Mouse (Mus musculus) cerebellum, adult 11 months (tissue): Measurements from ENCODE around the gene Nck1.

Source experiments
- DNase-seq: peaks from one replicate; pipeline ENCODE4 v3.0.0; 2022

Gene Nck1

GRCm38 (mm10) chr9:100534686-100535085 is 11.2 kb downstream of the Nck1 start:
- DNase-seq = no peak

GRCm38 (mm10) chr9:100532847-100533505 is 13.0 kb downstream of the Nck1 start:
- DNase-seq = no peak

GRCm38 (mm10) chr9:100531296-100531695 is 14.6 kb downstream of the Nck1 start:
- DNase-seq = no peak

GRCm38 (mm10) chr9:100525225-100525624 is 20.7 kb downstream of the Nck1 start:
- DNase-seq = no peak

- DNase-seq = no peak
Measured at GRCm38 (mm10) chr9:100522029-100522428, 23.9 kb downstream of the Nck1 start.

- peak; percentile 50 for DNase-seq
Measured at GRCm38 (mm10) chr9:100520586-100520985, 25.3 kb downstream of the Nck1 start.

GRCm38 (mm10) chr9:100520012-100520411 is 25.9 kb downstream of the Nck1 start:
- no peak for DNase-seq

- DNase-seq = no peak
Measured at GRCm38 (mm10) chr9:100507581-100507980, 38.4 kb downstream of the Nck1 start.

- no peak for DNase-seq
Measured at GRCm38 (mm10) chr9:100506652-100507051, 39.3 kb downstream of the Nck1 start.

- DNase-seq = peak; percentile 22
Measured at GRCm38 (mm10) chr9:100505498-100505897, 40.4 kb downstream of the Nck1 start.

- no peak for DNase-seq
Measured at GRCm38 (mm10) chr9:100493611-100494261, 52.2 kb downstream of the Nck1 start.

GRCm38 (mm10) chr9:100491424-100491823 is 54.5 kb downstream of the Nck1 start:
- DNase-seq = no peak

- DNase-seq = no peak
Measured at GRCm38 (mm10) chr9:100488969-100489368, 57.0 kb downstream of the Nck1 start.

GRCm38 (mm10) chr9:100488056-100488713 is 57.7 kb downstream of the Nck1 start:
- no peak for DNase-seq

- no peak for DNase-seq
Measured at GRCm38 (mm10) chr9:100486431-100486830, 59.5 kb downstream of the Nck1 start, which contains the start of gene Il20rb. TSS of gene Il20rb (minus strand) at chr9:100486788.

- no peak for DNase-seq
Measured at GRCm38 (mm10) chr9:100483318-100483717, 62.6 kb downstream of the Nck1 start.

- no peak for DNase-seq
Measured at GRCm38 (mm10) chr9:100481626-100482025, 64.3 kb downstream of the Nck1 start.

GRCm38 (mm10) chr9:100474056-100474455 is 71.9 kb downstream of the Nck1 start:
- no peak for DNase-seq

GRCm38 (mm10) chr9:100473361-100473760 is 72.6 kb downstream of the Nck1 start:
- no peak for DNase-seq

GRCm38 (mm10) chr9:100472931-100473330 is 73.0 kb downstream of the Nck1 start:
- DNase-seq = no peak

- no peak for DNase-seq
Measured at GRCm38 (mm10) chr9:100471605-100471953, 74.4 kb downstream of the Nck1 start.

- peak; percentile 97 for DNase-seq
Measured at GRCm38 (mm10) chr9:100470936-100471604, 74.9 kb downstream of the Nck1 start.

GRCm38 (mm10) chr9:100470228-100470627 is 75.7 kb downstream of the Nck1 start:
- DNase-seq = no peak

GRCm38 (mm10) chr9:100469681-100470080 is 76.3 kb downstream of the Nck1 start:
- no peak for DNase-seq
